Mouse (Mus musculus) forebrain, embryonic 12.5 days (tissue): Measurements from ENCODE around the gene Cdhr4. TPM values are rescaled to one million over a fixed set of nuclear protein-coding genes. Genes with fewer than 3 reads are reported as not detected.

Source experiments
- ATAC-seq: fragments of 200-750 bp; cut with Nextera tagmentation; 2 replicates; pipeline ENCODE4 v1.8.0; 2017; ENCODE audit warnings: moderate TSS enrichment; ENCODE audit not compliant: low FRiP score
- H3K27ac ChIP-seq: fragments of 300-500 bp; sonication (generic); 2 replicates; pipeline ENCODE4 v1.5.1; 2016; ENCODE audit warnings: mild to moderate bottlenecking
- H3K27me3 ChIP-seq: fragments of 300-500 bp; sonication (generic); 2 replicates; pipeline ENCODE4 v1.6.1; 2016; ENCODE audit warnings: mild to moderate bottlenecking
- H3K36me3 ChIP-seq: fragments of 300-500 bp; sonication (generic); replicated peaks from 2 replicates; pipeline ENCODE4 v1.6.1; 2016; ENCODE audit warnings: mild to moderate bottlenecking
- H3K4me1 ChIP-seq: fragments of 300-500 bp; sonication (generic); 2 replicates; pipeline ENCODE4 v1.6.1; 2016
- H3K4me2 ChIP-seq: fragments of 300-500 bp; sonication (generic); 2 replicates; pipeline ENCODE4 v1.6.1; 2016; ENCODE audit warnings: mild to moderate bottlenecking, moderate library complexity
- H3K4me3 ChIP-seq: fragments of 300-500 bp; sonication (generic); replicated peaks from 2 replicates; pipeline ENCODE4 v1.5.1; 2016; ENCODE audit warnings: mild to moderate bottlenecking
- H3K9ac ChIP-seq: fragments of 300-500 bp; sonication (generic); 2 replicates; pipeline ENCODE4 v1.6.1; 2016; ENCODE audit warnings: mild to moderate bottlenecking
- H3K9me3 ChIP-seq: fragments of 300-500 bp; sonication (generic); 2 replicates; pipeline ENCODE4 v1.6.1; 2016
- WGBS: fragments of 180-500 bp; shearing (Covaris S2); methylation state at CpG from one replicate; pipeline ENCODE4 v1.1.7; 2016; 5-methylcytosine and 5-hydroxymethylcytosine counted together
- polyA plus RNA-seq: library from polyadenylated mRNA; unstranded; fragments of >200 nt; fragmentation: Nextera tagmentation; extraction: Ambion mirVana; gene quantifications from 2 replicates; pipeline ENCODE4 v1.2.1, GENCODE M21; 2016

The Cdhr4 gene
- polyA plus RNA-seq, 1 experiment from 2014 or later, result 2.1 TPM

GRCm38 (mm10) chr9:107962916-107963315 is 29.4 kb upstream of the Cdhr4 start:
- Histone ChIP-seq H3K9me3 (no peaks in the 10 kb centered on the region), H3K27ac (no peak overlapping the region), H3K4me3 (no peak overlapping the region), H3K4me1 (peaks cover 12% of the 10 kb centered on the region), H3K36me3 (peaks cover 63% of the 10 kb centered on the region), H3K9ac (no peak overlapping the region), H3K27me3 (no peaks in the 10 kb centered on the region), H3K4me2 (no peak overlapping the region)
- ATAC-seq, result no peak
- 91% methylated on average over 9 of the region's 9 CpGs for WGBS

- H3K9me3 ChIP-seq, result no peaks in the 10 kb centered on the region
- 0 out of 2 replicates have a peak, but pooled peaks have one; percentile 41 for ATAC-seq
- H3K4me1 ChIP-seq, result peaks cover 12% of the 10 kb centered on the region
- H3K27me3 ChIP-seq, result no peaks in the 10 kb centered on the region
- WGBS, result 28% methylated on average over 5 of the region's 5 CpGs
- H3K4me3 ChIP-seq, result no peak overlapping the region
- H3K9ac ChIP-seq, result no peak overlapping the region
- no peak overlapping the region for H3K27ac ChIP-seq
- no peak overlapping the region for H3K4me2 ChIP-seq
- H3K36me3 ChIP-seq, result peaks cover 63% of the 10 kb centered on the region
Measured at GRCm38 (mm10) chr9:107963700-107964099, 28.6 kb upstream of the Cdhr4 start.

GRCm38 (mm10) chr9:107964681-107965080 is 27.6 kb upstream of the Cdhr4 start:
- Histone ChIP-seq H3K36me3 (peaks cover 63% of the 10 kb centered on the region), H3K4me3 (no peak overlapping the region), H3K27me3 (no peaks in the 10 kb centered on the region), H3K4me2 (no peak overlapping the region), H3K9me3 (no peaks in the 10 kb centered on the region), H3K9ac (no peak overlapping the region), H3K4me1 (peaks cover 12% of the 10 kb centered on the region), H3K27ac (no peak overlapping the region)
- WGBS, result 93% methylated on average over 9 of the region's 9 CpGs
- ATAC-seq, result no peak

- no peak overlapping the region for H3K9ac ChIP-seq
- no peak overlapping the region for H3K4me3 ChIP-seq
- H3K9me3 ChIP-seq, result no peaks in the 10 kb centered on the region
- H3K4me1 ChIP-seq, result peaks cover 4% of the 10 kb centered on the region; the same call in 1 of the 2 replicates
- 93% methylated on average over 10 of the region's 10 CpGs for whole genome bisulfite sequencing
- no peaks in the 10 kb centered on the region for H3K27me3 ChIP-seq
- H3K4me2 ChIP-seq, result no peak overlapping the region
- ATAC-seq, result no peak
- no peak overlapping the region for H3K27ac ChIP-seq
- peaks cover 64% of the 10 kb centered on the region for H3K36me3 ChIP-seq
Measured at GRCm38 (mm10) chr9:107966676-107967075, 25.6 kb upstream of the Cdhr4 start.

GRCm38 (mm10) chr9:107967437-107967836 is 24.9 kb upstream of the Cdhr4 start:
- H3K36me3 ChIP-seq, result peaks cover 57% of the 10 kb centered on the region
- WGBS, result 92% methylated on average over 6 of the region's 6 CpGs

GRCm38 (mm10) chr9:107968531-107968930 is 23.8 kb upstream of the Cdhr4 start:
- no peak overlapping the region for H3K27ac ChIP-seq
- no peaks in the 10 kb centered on the region for H3K27me3 ChIP-seq
- no peak for ATAC-seq
- H3K9me3 ChIP-seq, result no peaks in the 10 kb centered on the region
- peaks cover 56% of the 10 kb centered on the region for H3K36me3 ChIP-seq
- no peak overlapping the region for H3K4me2 ChIP-seq
- no peaks in the 10 kb centered on the region for H3K4me1 ChIP-seq
- no peak overlapping the region for H3K9ac ChIP-seq
- H3K4me3 ChIP-seq, result no peak overlapping the region
- 92% methylated on average over 7 of the region's 7 CpGs for WGBS

More at GRCm38 (mm10) chr9:107967437-107967836, 24.9 kb upstream of the Cdhr4 start:
- H3K4me2 ChIP-seq, result no peak overlapping the region
- no peak overlapping the region for H3K27ac ChIP-seq
- ATAC-seq, result no peak
- no peak overlapping the region for H3K4me3 ChIP-seq
- H3K27me3 ChIP-seq, result no peaks in the 10 kb centered on the region
- H3K9ac ChIP-seq, result no peak overlapping the region
- no peaks in the 10 kb centered on the region for H3K9me3 ChIP-seq
- H3K4me1 ChIP-seq, result no peaks in the 10 kb centered on the region

GRCm38 (mm10) chr9:107970311-107970710 is 22.0 kb upstream of the Cdhr4 start:
- no peaks in the 10 kb centered on the region for H3K27me3 ChIP-seq
- H3K27ac ChIP-seq, result no peak overlapping the region
- WGBS, result 91% methylated on average over 5 of the region's 5 CpGs
- H3K36me3 ChIP-seq, result peaks cover 46% of the 10 kb centered on the region
- no peak overlapping the region for H3K4me3 ChIP-seq
- H3K4me2 ChIP-seq, result no peak overlapping the region
- no peaks in the 10 kb centered on the region for H3K9me3 ChIP-seq
- no peak overlapping the region for H3K9ac ChIP-seq
- no peak for ATAC-seq
- no peaks in the 10 kb centered on the region for H3K4me1 ChIP-seq

- WGBS, result 80% methylated on average over 8 of the region's 8 CpGs
- no peak overlapping the region for H3K4me3 ChIP-seq
- H3K4me2 ChIP-seq, result no peak overlapping the region
- H3K4me1 ChIP-seq, result no peaks in the 10 kb centered on the region
- H3K27me3 ChIP-seq, result no peaks in the 10 kb centered on the region
- H3K9ac ChIP-seq, result no peak overlapping the region
- no peaks in the 10 kb centered on the region for H3K9me3 ChIP-seq
- ATAC-seq, result no peak
- H3K36me3 ChIP-seq, result peaks cover 43% of the 10 kb centered on the region
- H3K27ac ChIP-seq, result no peak overlapping the region
Measured at GRCm38 (mm10) chr9:107971690-107972541, 20.4 kb upstream of the Cdhr4 start.

GRCm38 (mm10) chr9:107974491-107975171 is 17.7 kb upstream of the Cdhr4 start:
- Histone ChIP-seq H3K4me3 (no peak overlapping the region), H3K4me2 (no peak overlapping the region), H3K9me3 (no peaks in the 10 kb centered on the region), H3K4me1 (no peaks in the 10 kb centered on the region), H3K27ac (no peak overlapping the region), H3K36me3 (peaks cover 26% of the 10 kb centered on the region), H3K27me3 (no peaks in the 10 kb centered on the region), H3K9ac (no peak overlapping the region)
- 90% methylated on average over 10 of the region's 10 CpGs for WGBS
- ATAC-seq, result no peak

- no peaks in the 10 kb centered on the region for H3K27me3 ChIP-seq
- no peak within 1 kb of the TSS for H3K9ac ChIP-seq
- ATAC-seq, result no peak
- H3K4me3 ChIP-seq, result no peak within 1 kb of the TSS
- H3K4me2 ChIP-seq, result 0 out of 2 replicates have a peak within 1 kb of the TSS, but pooled peaks have one; percentile 6
- WGBS, result 75% methylated on average over 12 of the region's 12 CpGs
- H3K36me3 ChIP-seq, result peaks cover 16% of the 10 kb centered on the region
- no peak within 1 kb of the TSS for H3K27ac ChIP-seq
- no peaks in the 10 kb centered on the region for H3K4me1 ChIP-seq
- H3K9me3 ChIP-seq, result no peaks in the 10 kb centered on the region
Measured at GRCm38 (mm10) chr9:107975399-107976386, 16.6 kb upstream of the Cdhr4 start, which contains the start of gene Uba7. TSS of gene Uba7 (plus strand) at chr9:107975505.

GRCm38 (mm10) chr9:107978815-107979214 is 13.5 kb upstream of the Cdhr4 start:
- 92% methylated on average over 12 of the region's 12 CpGs for WGBS
- Histone ChIP-seq H3K4me2 (no peak overlapping the region), H3K9ac (no peak overlapping the region), H3K27ac (no peak overlapping the region), H3K4me1 (peaks cover 21% of the 10 kb centered on the region), H3K27me3 (peaks cover 3% of the 10 kb centered on the region; the same call in 1 of the 2 replicates), H3K4me3 (no peak overlapping the region), H3K36me3 (no peaks in the 10 kb centered on the region), H3K9me3 (no peaks in the 10 kb centered on the region)
- ATAC-seq, result no peak
